Mouse (Mus musculus): ENCODE results near the gene Sec14l4. TPM values are rescaled to one million over a fixed set of nuclear protein-coding genes. Genes with fewer than 3 reads are reported as not detected.
"Not testable (repeated sequence)": the region's sequence is repeated elsewhere in the genome, so short reads cannot be mapped to it uniquely, and the experiment has no call there.

The Sec14l4 gene
- polyA plus RNA-seq, 1 experiment from 2014 or later, result not detected

GRCm38 (mm10) chr11:3997978-3998720, 33.1 kb upstream of the Sec14l4 start:
- Histone ChIP-seq H3K4me3 (replicated peaks) (peak overlapping the region; percentile 29), H3K4me2 (peak overlapping the region; percentile 53), H3K9ac (replicated peaks) (no peak overlapping the region), H3K9me3 (replicated peaks) (no peaks in the 10 kb centered on the region), H3K27me3 (replicated peaks) (peaks cover 46% of the 10 kb centered on the region), H3K4me1 (peaks cover 11% of the 10 kb centered on the region), H3K27ac (replicated peaks) (no peak overlapping the region), H3K36me3 (no peaks in the 10 kb centered on the region)
- 9% methylated on average over 66 of the region's 66 CpGs for WGBS
- no peak for ATAC-seq (ENCODE audit: low FRiP score)

- ATAC-seq (ENCODE audit: low FRiP score), result no peak
- H3K4me1 ChIP-seq, result peaks cover 11% of the 10 kb centered on the region
- no peaks in the 10 kb centered on the region for H3K36me3 ChIP-seq
- H3K4me3 ChIP-seq (replicated peaks), result no peak overlapping the region
- H3K27ac ChIP-seq (replicated peaks), result no peak overlapping the region
- peaks cover 46% of the 10 kb centered on the region for H3K27me3 ChIP-seq (replicated peaks)
- 48% methylated on average over 5 of the region's 5 CpGs for WGBS
- H3K9me3 ChIP-seq (replicated peaks), result no peaks in the 10 kb centered on the region
- no peak overlapping the region for H3K4me2 ChIP-seq
- H3K9ac ChIP-seq (replicated peaks), result no peak overlapping the region
These were observed 31.7 kb upstream of the Sec14l4 start for GRCm38 (mm10) chr11:3999547-3999946.

- H3K9ac ChIP-seq (replicated peaks), result no peak overlapping the region
- 10% methylated on average over 5 of the region's 5 CpGs for WGBS
- H3K9me3 ChIP-seq (replicated peaks), result no peaks in the 10 kb centered on the region
- peaks cover 11% of the 10 kb centered on the region for H3K4me1 ChIP-seq
- H3K27me3 ChIP-seq (replicated peaks), result peaks cover 43% of the 10 kb centered on the region
- H3K27ac ChIP-seq (replicated peaks), result no peak overlapping the region
- no peak overlapping the region for H3K4me3 ChIP-seq (replicated peaks)
- no peak for ATAC-seq (ENCODE audit: low FRiP score)
- no peak overlapping the region for H3K4me2 ChIP-seq
- H3K36me3 ChIP-seq, result no peaks in the 10 kb centered on the region
These were observed 29.7 kb upstream of the Sec14l4 start for GRCm38 (mm10) chr11:4001603-4002002.

GRCm38 (mm10) chr11:4005220-4005805, 25.9 kb upstream of the Sec14l4 start:
- no peak overlapping the region for H3K27ac ChIP-seq (replicated peaks)
- no peak overlapping the region for H3K4me2 ChIP-seq
- no peak overlapping the region for H3K9ac ChIP-seq (replicated peaks)
- no peak for ATAC-seq (ENCODE audit: low FRiP score)
- H3K4me3 ChIP-seq (replicated peaks), result no peak overlapping the region
- peaks cover 7% of the 10 kb centered on the region; the same call in 1 of the 2 replicates for H3K27me3 ChIP-seq (replicated peaks)
- no peaks in the 10 kb centered on the region for H3K9me3 ChIP-seq (replicated peaks)
- no peaks in the 10 kb centered on the region for H3K36me3 ChIP-seq
- no peaks in the 10 kb centered on the region for H3K4me1 ChIP-seq
- WGBS, result 73% methylated on average over 5 of the region's 5 CpGs

GRCm38 (mm10) chr11:4006462-4006861, 24.8 kb upstream of the Sec14l4 start:
- Histone ChIP-seq H3K27me3 (replicated peaks) (no peaks in the 10 kb centered on the region), H3K4me3 (replicated peaks) (no peak overlapping the region), H3K27ac (replicated peaks) (no peak overlapping the region), H3K9ac (replicated peaks) (no peak overlapping the region), H3K4me1 (no peaks in the 10 kb centered on the region), H3K4me2 (no peak overlapping the region), H3K9me3 (replicated peaks) (no peaks in the 10 kb centered on the region), H3K36me3 (no peaks in the 10 kb centered on the region)
- 94% methylated on average over 3 of the region's 3 CpGs for WGBS
- no peak for ATAC-seq (ENCODE audit: low FRiP score)

GRCm38 (mm10) chr11:4012616-4013015, 18.6 kb upstream of the Sec14l4 start:
- Histone ChIP-seq H3K4me2 (no peak overlapping the region), H3K27ac (replicated peaks) (no peak overlapping the region), H3K27me3 (replicated peaks) (no peaks in the 10 kb centered on the region), H3K9ac (replicated peaks) (no peak overlapping the region), H3K36me3 (no peaks in the 10 kb centered on the region), H3K4me1 (no peaks in the 10 kb centered on the region), H3K9me3 (replicated peaks) (no peaks in the 10 kb centered on the region), H3K4me3 (replicated peaks) (no peak overlapping the region)
- 83% methylated on average over 1 of the region's 1 CpGs for WGBS
- ATAC-seq (ENCODE audit: low FRiP score), result no peak

- not testable (repeated sequence) for ATAC-seq (ENCODE audit: low FRiP score); H3K4me2 ChIP-seq
- 90% methylated on average over 14 of the region's 14 CpGs for WGBS
These were observed 15.5 kb upstream of the Sec14l4 start for GRCm38 (mm10) chr11:4015796-4016195.

GRCm38 (mm10) chr11:4022111-4022510, 9.2 kb upstream of the Sec14l4 start:
- H3K9me3 ChIP-seq (replicated peaks); H3K9ac ChIP-seq (replicated peaks); H3K27ac ChIP-seq (replicated peaks); H3K4me3 ChIP-seq (replicated peaks); ATAC-seq (ENCODE audit: low FRiP score); H3K27me3 ChIP-seq (replicated peaks); H3K4me1 ChIP-seq; H3K4me2 ChIP-seq; H3K36me3 ChIP-seq: not testable (repeated sequence)
- 93% methylated on average over 13 of the region's 13 CpGs for WGBS

More at GRCm38 (mm10) chr11:4015796-4016195, 15.5 kb upstream of the Sec14l4 start:
- H3K27ac ChIP-seq (replicated peaks); H3K4me1 ChIP-seq; H3K9me3 ChIP-seq (replicated peaks); H3K36me3 ChIP-seq; H3K9ac ChIP-seq (replicated peaks); H3K27me3 ChIP-seq (replicated peaks); H3K4me3 ChIP-seq (replicated peaks): not testable (repeated sequence)

- no peak for ATAC-seq (ENCODE audit: low FRiP score)
These were observed 7.9 kb upstream of the Sec14l4 start for GRCm38 (mm10) chr11:4023321-4023720.

GRCm38 (mm10) chr11:4027066-4027465, 4.2 kb upstream of the Sec14l4 start:
- Histone ChIP-seq H3K4me1 (no peaks in the 10 kb centered on the region), H3K4me2 (no peak overlapping the region), H3K9ac (replicated peaks) (no peak overlapping the region), H3K36me3 (no peaks in the 10 kb centered on the region), H3K9me3 (replicated peaks) (no peaks in the 10 kb centered on the region), H3K27ac (replicated peaks) (no peak overlapping the region), H3K4me3 (replicated peaks) (no peak overlapping the region), H3K27me3 (replicated peaks) (no peaks in the 10 kb centered on the region)
- 81% methylated on average over 8 of the region's 8 CpGs for WGBS
- ATAC-seq (ENCODE audit: low FRiP score), result no peak

More at GRCm38 (mm10) chr11:4023321-4023720, 7.9 kb upstream of the Sec14l4 start:
- Histone ChIP-seq H3K4me2 (no peak overlapping the region), H3K27ac (replicated peaks) (no peak overlapping the region), H3K9me3 (replicated peaks) (no peaks in the 10 kb centered on the region), H3K4me3 (replicated peaks) (no peak overlapping the region), H3K9ac (replicated peaks) (no peak overlapping the region), H3K27me3 (replicated peaks) (no peaks in the 10 kb centered on the region), H3K4me1 (no peaks in the 10 kb centered on the region), H3K36me3 (no peaks in the 10 kb centered on the region)
- 83% methylated on average over 2 of the region's 2 CpGs for WGBS

GRCm38 (mm10) chr11:4027561-4028334, 3.5 kb upstream of the Sec14l4 start:
- no peak overlapping the region for H3K27ac ChIP-seq (replicated peaks)
- no peaks in the 10 kb centered on the region for H3K4me1 ChIP-seq
- H3K9me3 ChIP-seq (replicated peaks), result no peaks in the 10 kb centered on the region
- no peaks in the 10 kb centered on the region for H3K27me3 ChIP-seq (replicated peaks)
- no peaks in the 10 kb centered on the region for H3K36me3 ChIP-seq
- no peak for ATAC-seq (ENCODE audit: low FRiP score)
- 83% methylated on average over 9 of the region's 9 CpGs for WGBS
- H3K4me2 ChIP-seq, result no peak overlapping the region
- H3K4me3 ChIP-seq (replicated peaks), result no peak overlapping the region
- no peak overlapping the region for H3K9ac ChIP-seq (replicated peaks)

- 66% methylated on average over 4 of the region's 4 CpGs for WGBS
- Histone ChIP-seq H3K9ac (replicated peaks) (no peak overlapping the region), H3K27me3 (replicated peaks) (no peaks in the 10 kb centered on the region), H3K4me3 (replicated peaks) (no peak overlapping the region), H3K4me1 (no peaks in the 10 kb centered on the region), H3K4me2 (no peak overlapping the region), H3K27ac (replicated peaks) (no peak overlapping the region), H3K36me3 (no peaks in the 10 kb centered on the region), H3K9me3 (replicated peaks) (no peaks in the 10 kb centered on the region)
- ATAC-seq (ENCODE audit: low FRiP score), result no peak
These were observed 1.9 kb upstream of the Sec14l4 start for GRCm38 (mm10) chr11:4029343-4029742.

Measured in neural tube, embryonic 15.5 days (tissue).